Mouse (Mus musculus) mouse trophoblast stem cell (cell line): Measurements from ENCODE around the gene Adprhl1.

Experiments
- in situ Hi-C, 2 experiments: fragments of 300-500 bp; cut with MseI, MboI; formaldehyde crosslinking; loops; 2 replicates in 1 of 2; 3 replicates in 1 of 2; pipeline ENCODE4 v1.15.1; 2025

The Adprhl1 gene

DNA sequence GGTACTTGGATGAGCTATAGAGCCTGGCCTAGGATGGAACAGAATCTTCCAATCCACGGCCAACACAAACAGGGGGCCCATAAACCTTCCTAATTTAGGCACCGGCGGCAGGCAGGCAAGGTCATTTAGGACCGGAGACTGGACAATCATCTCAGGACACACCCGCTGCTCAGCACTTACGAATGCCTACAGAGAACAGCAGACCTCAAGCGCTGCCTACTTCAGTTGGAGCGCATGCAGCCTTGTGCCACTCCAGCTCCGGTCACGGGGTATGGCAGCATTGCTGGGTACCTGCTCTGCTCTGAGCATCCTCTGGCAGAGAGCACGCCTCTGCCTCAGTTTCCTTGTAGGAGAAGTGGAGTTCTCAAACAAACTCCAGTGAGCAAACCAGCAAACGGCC lies 24.2 kb downstream of the Adprhl1 start:
- in situ Hi-C loops: loop anchor here in 1 of 2 experiments (25.0 kb wide), 1 partner anchor 243 kb away; no protein-coding TSS in a partner anchor

DNA sequence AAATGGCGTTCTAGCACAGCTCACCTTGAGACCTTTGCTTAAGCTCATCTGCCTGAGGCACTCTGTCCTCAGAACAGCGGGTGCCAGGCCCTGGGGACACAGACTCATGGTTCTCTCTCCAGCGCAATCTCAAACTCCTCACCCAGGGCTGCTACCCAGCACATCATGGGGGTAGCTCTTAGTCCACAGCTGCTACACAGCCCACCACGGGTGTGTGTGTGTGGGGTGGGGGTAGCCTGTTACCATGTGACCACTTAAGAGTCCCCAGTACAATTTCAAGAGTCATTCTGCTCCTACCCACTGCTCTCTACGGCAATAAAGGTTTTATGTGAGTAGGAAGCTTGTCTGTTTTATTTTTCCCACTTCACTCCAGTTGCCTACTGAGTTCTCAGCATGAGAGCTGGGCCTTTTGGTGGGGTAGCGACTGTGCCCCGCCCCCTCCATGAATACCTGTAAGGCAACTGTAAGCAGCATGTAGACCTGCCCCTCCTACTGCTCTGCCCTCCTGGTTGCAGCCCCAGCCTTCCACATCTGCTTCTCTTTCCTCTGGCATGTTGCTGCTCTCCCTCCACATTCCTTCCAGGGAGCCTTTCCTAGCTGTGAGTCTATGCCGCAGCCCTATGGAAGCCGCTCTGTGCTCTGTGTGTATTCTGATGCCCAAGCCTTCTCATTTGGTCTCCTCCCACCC lies 24.9 kb downstream of the Adprhl1 start:
- in situ Hi-C loops: loop anchor here in 1 of 2 experiments (25.0 kb wide), 1 partner anchor 242 kb away; no protein-coding TSS in a partner anchor

DNA sequence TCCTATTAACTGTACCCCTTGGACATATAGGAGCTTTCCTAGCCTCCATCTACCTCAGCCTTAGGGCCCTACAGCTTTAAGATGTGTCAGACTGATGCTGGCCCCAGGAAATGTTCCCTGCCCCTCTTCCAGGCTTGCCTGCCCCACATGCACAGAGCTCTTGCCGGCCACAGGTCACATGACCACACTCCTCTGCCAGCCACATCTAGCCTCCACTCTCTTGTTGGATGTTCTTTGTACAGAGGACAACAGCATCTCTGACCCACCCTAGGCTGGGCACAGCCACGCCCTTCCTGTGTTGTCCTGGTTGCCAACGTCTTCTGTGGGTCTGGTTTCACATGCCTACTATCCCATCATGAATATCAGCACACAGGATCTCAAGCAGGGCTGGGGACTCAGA lies 26.8 kb downstream of the Adprhl1 start:
- in situ Hi-C loops: loop anchor here in 1 of 2 experiments (25.0 kb wide), 1 partner anchor 240 kb away; no protein-coding TSS in a partner anchor

DNA sequence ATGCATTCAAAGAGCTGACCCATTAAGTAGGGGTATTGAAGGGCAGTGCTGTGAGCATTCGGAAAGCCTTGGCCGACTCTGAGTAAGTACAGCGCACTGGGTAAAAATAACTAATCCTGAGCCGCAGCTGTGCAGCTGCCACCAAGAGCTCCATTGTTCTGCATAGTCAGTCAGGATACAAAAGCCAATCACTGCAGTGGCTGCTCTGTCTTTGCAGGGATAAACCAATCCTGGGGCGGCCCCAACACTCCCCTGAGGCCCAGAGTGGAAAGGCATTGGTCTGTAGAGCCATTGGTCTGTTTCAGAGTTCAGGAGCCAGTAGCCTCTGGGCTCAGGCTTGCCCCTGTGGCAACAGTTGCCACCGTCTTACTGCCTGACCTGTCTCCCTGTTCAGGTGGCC lies 27.7 kb downstream of the Adprhl1 start:
- in situ Hi-C loops: loop anchor here in 1 of 2 experiments (25.0 kb wide), 1 partner anchor 239 kb away; no protein-coding TSS in a partner anchor

DNA sequence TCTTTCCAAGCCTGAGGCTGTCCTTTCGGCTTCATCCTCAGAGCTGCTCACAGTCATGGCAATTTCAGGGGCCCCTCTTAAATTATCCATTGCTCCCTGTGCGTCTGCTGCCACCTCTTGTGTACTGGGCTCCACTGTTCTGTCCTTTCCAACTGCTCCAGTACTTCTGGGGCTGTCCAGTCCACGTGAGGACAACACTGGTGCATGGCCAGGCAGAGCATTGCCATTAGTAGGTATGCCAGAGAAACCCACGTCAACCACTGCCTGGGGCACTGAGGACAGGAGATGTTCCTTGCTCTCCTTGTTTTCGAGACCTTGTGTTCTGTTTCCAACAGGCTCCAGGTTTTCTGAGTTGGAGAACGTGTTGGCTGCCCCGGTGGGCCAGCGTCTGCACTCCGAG lies 29.5 kb downstream of the Adprhl1 start:
- in situ Hi-C loops: no loop called here

DNA sequence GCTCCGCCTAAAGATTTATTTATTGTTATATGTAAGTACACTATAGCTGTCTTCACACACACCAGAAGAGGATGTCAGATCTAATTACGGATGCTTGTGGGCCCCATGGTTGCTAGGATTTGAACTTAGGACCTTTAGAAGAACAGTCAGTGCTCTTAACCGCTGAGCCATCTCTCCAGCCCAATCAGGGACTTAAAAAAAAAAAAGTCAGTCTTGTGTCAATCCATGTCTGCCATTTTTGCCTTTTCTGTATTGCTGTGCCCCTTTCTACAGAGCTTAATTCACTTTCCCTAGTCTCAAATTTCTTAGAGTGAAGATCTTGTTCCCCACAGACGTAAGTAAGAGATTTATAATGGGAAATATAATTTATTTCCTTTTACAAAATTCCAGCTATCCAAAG lies 35.5 kb downstream of the Adprhl1 start:
- in situ Hi-C loops: no loop called here

DNA sequence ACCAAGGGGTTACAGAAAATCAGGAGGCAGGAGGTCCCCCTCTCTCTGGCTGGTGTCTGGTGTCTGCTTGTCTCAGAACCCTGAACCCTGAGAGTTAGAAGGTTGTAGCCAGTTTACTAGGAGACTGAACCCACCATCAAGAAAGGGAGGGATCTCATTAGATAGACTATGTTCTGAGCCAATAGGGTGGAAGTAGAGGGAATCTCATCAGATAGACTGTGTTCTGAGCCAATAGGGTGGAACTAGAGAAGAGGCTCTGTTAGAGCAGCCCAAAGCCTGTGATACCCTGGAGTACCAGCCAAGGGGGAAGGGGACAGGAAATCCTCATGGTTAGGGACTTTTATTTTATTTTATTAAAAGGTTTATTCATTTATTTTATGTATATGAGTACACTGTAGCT lies 36.0 kb downstream of the Adprhl1 start:
- in situ Hi-C loops: no loop called here

DNA sequence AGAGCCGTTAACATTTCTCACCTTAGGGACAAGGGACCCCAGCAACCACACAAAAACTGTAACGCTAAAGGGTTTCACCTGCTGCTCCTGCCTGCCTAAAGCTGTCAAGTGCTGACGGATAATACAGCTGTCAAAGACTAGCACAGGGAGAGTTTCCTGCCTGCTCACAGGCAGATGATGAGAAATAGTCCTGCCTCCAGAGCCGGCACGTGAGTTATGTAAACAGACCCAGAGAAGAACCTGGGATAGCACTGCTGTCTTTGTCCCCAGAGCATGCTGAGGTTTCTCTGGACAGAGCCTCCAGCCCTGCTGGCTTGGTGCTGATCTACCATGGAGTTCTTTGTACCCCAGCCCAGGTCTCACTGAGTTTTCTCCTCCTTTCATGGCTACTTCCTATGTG lies 36.9 kb downstream of the Adprhl1 start:
- in situ Hi-C loops: no loop called here

DNA sequence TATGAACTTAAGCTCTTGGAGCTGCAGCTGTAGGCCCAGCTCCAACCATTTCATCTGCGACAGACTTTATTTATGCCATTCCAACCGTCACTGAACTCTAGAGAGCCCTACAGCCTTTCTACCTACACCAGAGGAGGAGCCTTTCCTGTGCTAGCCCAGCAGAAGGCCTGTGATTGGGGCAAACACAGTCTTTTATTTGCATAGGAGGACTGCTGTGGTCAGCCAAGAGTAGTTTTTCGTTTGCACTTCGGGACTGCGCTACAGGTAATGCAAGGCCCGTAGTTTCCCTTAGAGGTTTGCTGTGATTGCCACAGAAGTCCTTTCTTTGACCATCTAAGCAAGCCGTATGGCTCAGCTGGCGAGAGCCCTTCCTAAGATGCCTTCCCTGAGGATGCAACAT lies 37.6 kb downstream of the Adprhl1 start:
- in situ Hi-C loops: no loop called here

DNA sequence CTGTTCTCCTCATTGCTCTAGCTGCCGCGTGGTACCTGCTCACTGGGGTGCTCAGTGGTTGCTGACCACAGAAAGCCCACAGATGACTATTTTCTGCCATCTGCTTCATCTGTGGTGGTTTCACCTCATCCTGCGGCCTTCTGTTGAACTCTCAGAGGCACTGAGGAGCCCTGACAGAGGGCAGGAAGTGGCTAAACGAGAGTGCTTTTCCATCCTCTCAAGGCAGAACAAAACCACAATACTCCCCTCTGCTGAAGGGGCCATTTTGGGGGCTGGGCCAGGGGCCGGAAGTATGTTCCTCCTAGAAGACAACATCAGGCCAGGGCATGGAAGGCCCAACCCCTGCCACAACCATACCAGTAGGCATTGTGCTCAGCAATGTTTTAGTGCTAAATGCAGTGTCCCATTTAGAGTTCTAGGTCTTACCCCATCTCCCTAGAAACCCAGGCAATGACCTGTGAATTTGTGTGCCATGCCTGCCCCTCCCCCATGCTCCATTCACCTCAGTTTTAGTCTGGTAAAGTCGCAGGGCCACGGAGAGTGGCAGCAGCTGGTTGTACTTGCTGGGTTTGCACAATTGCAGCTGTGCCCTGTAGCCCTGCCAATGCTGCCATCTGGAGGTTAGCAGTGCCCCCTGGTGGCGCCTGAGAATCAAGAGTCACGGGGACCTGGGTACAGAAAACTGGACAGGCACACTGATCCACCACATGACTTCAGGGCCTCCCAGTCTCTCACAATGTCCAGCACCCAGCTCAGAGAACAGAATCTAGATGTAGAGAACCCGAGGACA lies 40.3 kb downstream of the Adprhl1 start:
- in situ Hi-C loops: no loop called here

DNA sequence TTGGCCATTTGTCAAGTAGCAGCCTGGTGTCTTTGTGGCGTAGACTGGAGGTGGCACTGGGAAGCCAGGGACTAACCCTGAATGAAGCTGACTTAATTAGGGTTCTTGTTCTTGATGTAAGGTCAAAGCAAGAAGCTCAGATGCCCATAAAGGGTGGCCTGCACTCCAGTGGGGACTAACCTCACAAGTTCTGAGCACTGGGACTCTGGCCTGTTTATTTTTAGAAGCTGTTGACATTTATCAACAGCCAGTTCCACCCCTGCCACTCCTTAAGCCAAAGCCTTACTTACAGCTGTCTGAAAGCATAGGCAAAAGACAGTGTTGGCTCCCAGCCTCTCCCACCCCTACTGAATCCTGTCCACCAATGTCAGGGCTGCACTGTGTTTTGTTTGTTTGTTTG lies 44.2 kb downstream of the Adprhl1 start:
- in situ Hi-C loops: no loop called here

DNA sequence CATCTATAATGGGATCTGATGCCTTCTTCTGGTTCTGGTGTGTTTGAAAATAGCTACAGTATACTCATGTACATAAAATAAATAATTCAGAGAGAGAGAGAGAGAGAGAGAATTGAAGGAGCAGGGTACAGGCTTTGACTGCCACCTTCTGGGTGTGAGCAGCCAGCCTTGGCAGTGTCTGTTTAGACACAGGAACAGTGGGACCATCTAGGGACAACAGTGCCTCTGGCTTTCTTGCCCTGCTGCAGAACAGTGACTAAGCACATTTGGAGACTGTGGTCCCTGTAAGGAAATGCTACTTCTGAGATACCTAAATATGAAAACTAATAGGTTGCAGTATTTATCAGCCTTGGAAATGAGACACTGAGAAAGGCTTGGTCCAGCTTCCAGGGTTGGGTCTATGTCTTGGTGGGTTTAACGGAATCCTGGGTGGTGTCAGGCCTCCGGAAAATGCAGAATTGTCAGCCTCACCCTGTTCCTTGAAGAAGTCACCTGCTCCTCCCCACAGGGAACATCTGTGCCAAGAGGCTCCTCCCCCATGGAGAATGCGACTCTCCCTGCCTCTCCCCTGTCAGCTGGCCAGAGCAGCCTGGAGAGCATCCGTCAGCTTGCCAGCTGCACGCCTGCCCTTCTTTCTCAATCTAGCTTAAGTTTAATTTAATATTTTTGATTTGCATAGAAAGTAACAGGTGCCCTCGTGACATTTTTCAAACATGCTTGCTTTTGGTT lies 45.2 kb downstream of the Adprhl1 start:
- in situ Hi-C loops: no loop called here

DNA sequence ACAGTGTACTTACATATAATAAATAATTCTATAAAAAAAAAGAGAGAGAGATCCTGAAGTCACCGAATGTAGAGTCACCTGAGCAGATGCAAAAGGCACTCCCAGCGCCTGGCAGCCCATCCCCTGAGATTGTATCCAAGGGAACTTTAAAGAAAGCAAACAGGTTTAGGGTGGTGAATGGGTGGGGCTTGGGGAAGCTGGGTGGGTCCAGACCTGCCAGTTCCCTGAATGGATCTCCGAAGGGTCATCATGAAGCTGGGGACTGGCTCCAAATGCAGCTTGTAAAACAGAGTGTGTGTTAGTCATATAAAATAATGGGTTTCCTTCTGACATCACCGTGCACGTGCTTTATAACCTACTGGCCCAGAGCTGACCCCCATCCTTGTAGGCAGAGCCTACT lies 47.7 kb downstream of the Adprhl1 start:
- in situ Hi-C loops: no loop called here

DNA sequence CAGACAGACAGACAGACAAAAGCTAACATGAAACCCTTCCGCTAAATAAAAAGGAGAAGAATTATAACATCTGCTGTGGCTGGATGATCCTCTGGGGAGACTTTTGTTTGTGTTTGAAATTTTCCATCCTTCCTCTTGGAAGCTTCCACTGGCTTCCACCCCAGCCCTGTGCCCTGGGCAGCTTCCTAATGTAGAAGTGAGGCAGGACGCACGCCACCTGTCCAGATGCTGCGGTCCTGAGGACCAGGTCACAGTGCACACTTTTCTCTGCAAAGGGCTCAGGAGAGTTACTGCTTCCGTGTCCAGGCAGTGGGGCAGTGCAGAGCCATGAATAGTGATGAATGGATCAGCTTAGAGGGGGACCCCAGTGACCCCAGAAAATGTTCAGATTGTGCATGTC lies 48.7 kb downstream of the Adprhl1 start:
- in situ Hi-C loops: no loop called here

DNA sequence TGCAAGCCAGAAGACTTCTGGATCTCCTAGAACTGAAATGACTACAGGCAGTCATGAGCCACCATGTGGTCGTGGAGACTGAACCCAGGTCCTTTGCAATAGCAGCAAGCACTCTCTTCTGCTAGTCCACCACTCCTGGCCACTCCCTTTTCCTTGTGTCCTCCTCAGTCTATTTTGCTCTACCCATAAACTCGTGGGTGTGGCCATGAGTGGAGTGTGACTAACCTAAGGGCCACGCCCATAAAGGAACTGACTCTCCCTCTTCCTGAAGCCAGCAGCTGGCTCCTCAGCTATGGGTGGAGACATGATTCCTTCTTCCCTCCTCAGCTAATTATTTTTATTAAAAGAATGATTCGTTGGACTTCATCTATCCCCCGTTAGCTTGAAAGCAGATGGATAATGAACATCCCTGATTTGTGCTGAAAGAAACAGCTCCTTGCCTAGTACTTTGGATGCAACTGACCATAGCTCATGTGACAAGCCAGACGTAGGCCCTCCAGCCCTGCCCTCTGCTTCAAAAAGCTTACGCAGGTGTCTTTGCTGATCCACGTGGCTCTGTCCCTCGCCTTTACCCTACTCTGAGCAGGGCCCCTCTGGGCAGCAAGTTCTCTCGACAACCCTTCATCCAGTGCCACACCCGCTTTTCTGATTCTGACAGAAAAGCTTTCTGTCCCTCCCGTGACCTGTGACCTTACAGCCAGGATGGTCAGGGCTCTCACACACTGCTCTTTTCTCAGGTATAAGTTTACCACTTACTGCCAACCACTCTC lies 49.4 kb downstream of the Adprhl1 start:
- in situ Hi-C loops: no loop called here

DNA sequence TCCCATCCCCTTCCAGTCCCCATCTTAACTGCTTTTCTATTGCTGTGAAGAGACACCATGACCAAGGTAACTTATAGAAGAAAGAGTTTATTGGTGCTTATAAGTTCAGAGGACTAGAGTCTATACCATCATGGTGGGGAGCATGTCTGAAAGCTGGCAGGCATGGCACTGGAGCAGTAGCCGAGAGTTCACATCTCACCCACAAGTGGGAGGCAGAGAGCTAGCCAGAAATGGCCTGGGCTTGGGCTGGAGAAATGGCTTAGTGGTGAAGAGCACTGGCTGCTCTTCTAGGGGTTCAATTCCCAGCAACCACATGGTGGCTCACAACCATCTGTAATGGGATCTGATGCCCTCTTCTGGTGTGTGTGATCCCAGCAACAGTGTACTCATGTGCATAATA lies 50.5 kb downstream of the Adprhl1 start:
- in situ Hi-C loops: no loop called here

DNA sequence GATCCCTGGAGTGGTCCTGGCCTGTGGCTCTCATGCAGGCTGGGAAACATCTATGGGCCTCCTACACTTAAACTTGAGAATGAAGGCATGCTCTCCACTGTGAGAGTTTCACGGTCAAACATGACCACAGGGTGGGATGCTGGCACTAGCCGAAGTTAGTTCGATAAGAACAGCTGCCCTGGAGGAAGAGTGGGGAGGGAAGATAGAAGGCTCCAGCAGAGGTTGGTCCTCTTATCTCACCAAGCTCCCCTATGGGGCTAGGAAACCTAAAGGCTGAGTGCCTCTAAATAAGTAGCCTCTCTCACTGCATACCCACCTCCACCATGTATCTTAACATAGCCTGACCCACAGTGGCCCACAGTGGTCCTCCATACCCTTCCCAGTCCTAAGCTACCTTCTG lies 51.2 kb downstream of the Adprhl1 start:
- in situ Hi-C loops: no loop called here

DNA sequence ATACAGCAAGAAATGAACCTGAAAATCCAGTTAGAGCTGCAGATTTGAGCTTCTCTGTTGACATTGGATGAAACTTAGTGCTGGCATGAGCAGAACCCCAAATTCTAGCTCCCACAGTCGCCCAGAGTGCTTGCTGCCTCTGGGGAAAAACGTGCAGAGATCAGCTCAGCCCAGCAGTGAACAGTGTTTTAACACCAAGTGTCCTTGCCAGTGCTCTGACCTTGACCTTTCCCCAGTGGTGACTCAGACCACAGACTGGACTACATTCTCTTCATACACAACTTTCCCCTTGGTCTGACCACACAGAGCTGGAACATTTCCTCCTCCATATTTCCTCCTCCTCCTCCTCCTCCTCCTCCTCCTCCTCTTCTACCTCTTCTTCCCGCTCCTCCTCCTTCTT lies 51.9 kb downstream of the Adprhl1 start:
- in situ Hi-C loops: no loop called here

DNA sequence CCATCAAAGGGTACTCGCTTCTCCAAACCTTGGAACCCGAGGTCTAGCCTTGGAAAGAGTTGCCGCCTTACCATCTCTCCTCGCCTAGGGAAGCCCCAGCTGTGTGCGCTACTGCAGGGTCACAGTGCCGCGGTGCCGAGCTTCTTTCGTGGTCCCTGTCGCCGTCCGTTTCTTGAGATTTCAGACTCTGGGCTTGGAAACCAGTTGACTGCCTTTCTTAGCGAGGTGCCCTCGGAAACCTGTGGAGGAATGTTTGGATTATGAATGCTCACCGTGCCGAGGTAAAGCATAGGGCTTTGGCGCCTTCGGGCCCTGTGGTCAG lies 53.0 kb downstream of the Adprhl1 start:
- in situ Hi-C loops: no loop called here

DNA sequence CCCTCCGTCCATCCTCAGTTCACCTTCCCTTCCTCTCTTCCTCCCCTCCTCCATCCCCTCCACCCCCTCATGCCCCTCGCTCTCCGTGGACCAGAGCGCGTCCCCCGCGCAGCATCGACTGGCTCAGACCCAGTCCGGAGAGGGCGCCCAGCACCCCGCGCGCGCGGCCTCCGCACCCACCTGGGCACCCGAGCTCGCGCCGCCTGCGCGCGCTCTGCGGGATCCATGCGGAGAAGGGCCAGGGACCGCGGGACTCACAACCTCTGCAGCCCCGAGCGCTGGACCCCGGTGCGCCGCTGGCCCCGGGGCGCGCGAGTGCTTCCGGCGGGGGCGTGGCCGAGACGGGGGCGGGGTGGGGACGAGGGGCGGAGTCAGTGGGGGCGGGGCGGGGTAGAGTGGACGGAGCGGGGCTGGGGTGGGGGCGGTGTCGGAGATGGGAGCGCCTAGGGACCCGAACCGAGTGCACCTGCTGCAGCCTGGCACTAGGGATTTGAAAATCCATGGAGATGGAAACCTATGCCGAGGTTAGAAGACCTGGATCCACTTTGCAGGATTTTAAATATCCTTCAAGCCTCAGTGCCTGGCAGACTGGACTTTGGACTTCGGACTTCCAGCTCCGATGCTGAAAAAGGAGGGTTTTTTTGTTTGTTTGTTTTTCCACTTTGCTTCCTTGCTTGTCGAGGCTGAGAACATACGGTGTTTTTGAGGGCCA lies 53.5 kb downstream of the Adprhl1 start, which contains the start of gene Grtp1:
Grtp1 (minus strand) TSS at position 320 of the 712 bp plus-strand sequence.
- in situ Hi-C loops: no loop called here
